In the genomic region with DNA sequence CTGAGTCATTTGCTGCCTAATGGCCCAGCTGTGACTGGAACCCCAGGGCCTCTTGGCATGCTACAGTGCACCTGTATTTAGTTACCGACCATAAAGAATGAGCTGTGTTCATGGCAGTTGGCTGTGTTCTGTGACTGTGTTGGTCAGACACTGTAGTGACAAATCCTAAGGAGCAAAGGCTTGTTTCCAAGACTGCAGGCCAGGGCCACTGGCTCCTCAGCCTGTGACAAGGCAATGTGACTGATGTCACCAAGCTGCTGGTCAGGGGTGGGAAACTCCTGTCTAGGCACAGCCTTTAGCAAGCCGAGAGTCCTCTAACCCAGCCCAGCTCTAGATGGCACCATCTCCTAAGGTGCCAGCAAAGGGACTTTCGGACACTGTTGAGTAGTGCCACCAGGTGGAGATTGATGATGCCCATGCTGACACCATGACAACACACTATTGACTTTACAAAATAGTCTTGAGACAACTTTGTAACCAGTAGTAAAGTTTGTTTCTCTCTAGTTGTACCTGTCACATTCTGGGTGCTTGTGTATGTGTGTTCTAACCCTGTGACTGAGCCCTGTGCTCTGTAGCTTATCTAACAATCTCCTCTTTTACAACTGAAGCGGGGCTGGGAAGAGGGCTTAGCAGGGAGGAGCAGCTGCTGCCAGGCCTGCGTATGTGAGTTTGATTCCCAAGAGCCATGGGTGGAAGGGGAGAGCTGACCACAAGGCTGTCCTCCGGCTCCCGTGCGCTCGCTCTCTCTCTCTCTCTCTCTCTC, we compare ENCODE assay signal across 11 mouse cellular contexts. TPM values are rescaled to one million over a fixed set of nuclear protein-coding genes. Genes with fewer than 3 reads are reported as not detected.
A peak's percentile ranks its signal among the peaks of the same experiment; 100 is the strongest.
DNase-seq lines count a peak whose midpoint lies in the region; ATAC-seq and TF ChIP-seq lines count a peak whose summit lies in the region.
"Had no signal": no experiment of that assay in that cellular context is flagged by ENCODE, and none has a peak within 500 bp of the region (broad histone marks: within the 10 kb centered on the region; RNA-seq: fewer than 3 reads in every experiment).

No protein-coding gene starts in this region.

- ATAC-seq in heart, postnatal 0 days (ENCODE audit: insufficient read depth, low read depth) = no peak

- peaks cover 17% of the 10 kb centered on the region; the same call in 1 of the 2 replicates for H3K36me3 ChIP-seq in heart, postnatal 0 days (replicated peaks; ENCODE audit: control insufficient read depth, insufficient read depth, low read length)

- no peak overlapping the region for H3K4me2 ChIP-seq in heart, postnatal 0 days (ENCODE audit: low read depth, low read length)
- H3K4me2 ChIP-seq: heart, embryonic 15.5 days had no signal

- no peak for TF ChIP-seq EP300 in heart, postnatal 0 days (IDR thresholded peaks at IDR 0.05; ENCODE audit: low read depth)

- no peak overlapping the region for H3K9ac ChIP-seq in heart, postnatal 0 days (replicated peaks; ENCODE audit: low read depth, low read length)
- H3K9ac ChIP-seq: heart, embryonic 15.5 days had no signal

- TF ChIP-seq CTCF in heart, postnatal 0 days (IDR thresholded peaks at IDR 0.05; ENCODE audit: low read depth) = peak; percentile 29

- no peak for DNase-seq in heart, postnatal 0 days (ENCODE audit: low spot score)
- DNase-seq in heart, adult 18-20 months = no peak
- DNase-seq in B cell, adult 2 months = peak; percentile 23 to 26
- DNase-seq in induced T-regulatory cell, adult 2 months (ENCODE audit: low read depth) = peak; percentile 53
- DNase-seq in lung, postnatal 10 days = peak; percentile 18
- DNase-seq in embryo, embryonic 11 days = no peak
- DNase-seq in layer of hippocampus, postnatal 25 days (ENCODE audit: extremely low spot score in 1 of 2, low spot score in 1 of 2) = no peak
- DNase-seq in heart, postnatal 25 days (ENCODE audit: low spot score) = no peak

- H3K27ac ChIP-seq in heart, postnatal 0 days (ENCODE audit: low read depth) = no peak overlapping the region
- H3K27ac ChIP-seq: heart, embryonic 15.5 days had no signal

- no peaks in the 10 kb centered on the region for H3K9me3 ChIP-seq in heart, postnatal 0 days (replicated peaks; ENCODE audit: control insufficient read depth, low read length)
- H3K9me3 ChIP-seq: heart, embryonic 15.5 days had no signal

- H3K4me3 ChIP-seq in heart, postnatal 0 days (ENCODE audit: low read depth, low read length) = no peak overlapping the region
- H3K4me3 ChIP-seq: heart, embryonic 15.5 days had no signal

- intact Hi-C loops in heart, postnatal 25 days (cut with DNase I) = no loop called here

- H3K27me3 ChIP-seq in heart, postnatal 0 days (ENCODE audit: control insufficient read depth, insufficient read depth, low read length) = no peaks in the 10 kb centered on the region
- H3K27me3 ChIP-seq: heart, embryonic 15.5 days had no signal

- WGBS in heart, postnatal 0 days = 83% methylated on average over 9 of the region's 9 CpGs

- no peaks in the 10 kb centered on the region for H3K4me1 ChIP-seq in heart, postnatal 0 days (ENCODE audit: control insufficient read depth, insufficient read depth)
- H3K4me1 ChIP-seq: heart, embryonic 15.5 days had no signal

RNA-seq across cellular contexts. Expression of gene Hcar2, which starts 44.6 kb away (rescaled TPM):
- total RNA-seq in heart, postnatal 0 days (2014; rRNA removed; ENCODE audit: low replicate concordance) = not detected in 2 replicates
- polyA plus RNA-seq in heart, postnatal 0 days (2015; fragmentation: Nextera tagmentation; extraction: Ambion mirVana) = 0.14 TPM in 1 of 2 replicates, not detected in the other
- total RNA-seq in heart, adult 18-20 months (2021) = under 1 TPM in 1 of 2 experiments, not detected in 1; 0.39 TPM
- under 1 TPM in 1 of 2 experiments, not detected in 1; 0.12 TPM for total RNA-seq in layer of hippocampus, postnatal 25 days (2021)
- under 1 TPM; 0.13 to 0.25 TPM for total RNA-seq in heart, postnatal 25 days (2021)
- total RNA-seq: ES-E14 had no signal
- polyA plus RNA-seq: limb, embryonic 11.5 days had no signal

RNA-seq across cellular contexts. Expression of gene Hcar1, which starts 59.1 kb away (rescaled TPM):
- total RNA-seq in heart, postnatal 0 days (2014; rRNA removed; ENCODE audit: low replicate concordance) = 5.3 TPM in 1 of 2 replicates, not detected in the other
- 0.18 and 0.19 TPM in 2 replicates for polyA plus RNA-seq in heart, postnatal 0 days (2015; fragmentation: Nextera tagmentation; extraction: Ambion mirVana)
- under 1 TPM; 0.47 to 0.90 TPM for total RNA-seq in heart, adult 18-20 months (2021)
- under 1 TPM; 0.61 to 0.74 TPM for total RNA-seq in layer of hippocampus, postnatal 25 days (2021)
- under 1 TPM; 0.49 to 0.81 TPM for total RNA-seq in heart, postnatal 25 days (2021)
- total RNA-seq: ES-E14 had no signal

Comparison
In these comparisons a context has a peak if more than half of its experiments do, and no peak if none do; other contexts are left out.
1. DNase-seq: peak in B cell, adult 2 months (2 of 2), induced T-regulatory cell, adult 2 months (single experiment) and lung, postnatal 10 days (single experiment); none in heart, postnatal 0 days (single experiment), heart, adult 18-20 months (0 of 2), embryo, embryonic 11 days (single experiment), layer of hippocampus, postnatal 25 days (0 of 2) and heart, postnatal 25 days (single experiment).